21 mouse cellular contexts compared by ENCODE assay signal in genomic region chr6:87736923-87737322, GRCm38 (mm10). TPM values are rescaled to one million over a fixed set of nuclear protein-coding genes. Genes with fewer than 3 reads are reported as not detected.
DNase-seq lines count a peak whose midpoint lies in the region; ATAC-seq and TF ChIP-seq lines count a peak whose summit lies in the region.
"Had no signal": no experiment of that assay in that cellular context is flagged by ENCODE, and none has a peak within 500 bp of the region (broad histone marks: within the 10 kb centered on the region; RNA-seq: fewer than 3 reads in every experiment).

No protein-coding gene starts in this region.

- no peak overlapping the region for H3K4me3 ChIP-seq in midbrain, embryonic 10.5 days
- H3K4me3 ChIP-seq in midbrain, embryonic 13.5 days (replicated peaks), result no peak overlapping the region
- H3K4me3 ChIP-seq in ES-E14 (ENCODE audit: insufficient read depth in 1 of 2, low read depth in 1 of 2, low read length in 2 of 2, poor library complexity in 1 of 2, severe bottlenecking in 1 of 2), result no peak overlapping the region
- H3K4me3 ChIP-seq: embryonic facial prominence, embryonic 10.5 days; embryonic facial prominence, embryonic 12.5 days; forebrain, embryonic 13.5 days; forebrain, embryonic 15.5 days had no signal

- H3K4me1 ChIP-seq in midbrain, embryonic 10.5 days, result peaks cover 63% of the 10 kb centered on the region
- peaks cover 30% of the 10 kb centered on the region for H3K4me1 ChIP-seq in midbrain, embryonic 13.5 days (replicated peaks)
- peaks cover 0 to 3% of the 10 kb centered on the region in 2 experiments; a peak in 1 of 4 replicates for H3K4me1 ChIP-seq in ES-E14 (ENCODE audit: control insufficient read depth in 2 of 2, insufficient read depth in 2 of 2, low read length in 2 of 2, poor library complexity in 1 of 2)

- peaks cover 19% of the 10 kb centered on the region for H3K36me3 ChIP-seq in midbrain, embryonic 10.5 days
- no peaks in the 10 kb centered on the region for H3K36me3 ChIP-seq in midbrain, embryonic 13.5 days
- no peaks in the 10 kb centered on the region for H3K36me3 ChIP-seq in ES-E14 (ENCODE audit: control insufficient read depth, insufficient read depth, low read length, poor library complexity, severe bottlenecking)
- H3K36me3 ChIP-seq: embryonic facial prominence, embryonic 10.5 days; embryonic facial prominence, embryonic 12.5 days; forebrain, embryonic 15.5 days had no signal

- ATAC-seq in midbrain, embryonic 13.5 days, result no peak
- ATAC-seq: activated CD4-positive, CD25-positive, alpha-beta regulatory T cell, adult 4 months; forebrain, embryonic 13.5 days; forebrain, embryonic 15.5 days; forebrain, postnatal 0 days; Patski had no signal

- DNase-seq in midbrain, embryonic 10.5 days (ENCODE audit: low spot score), result no peak
- DNase-seq in ES-E14 (ENCODE audit: low read depth, low spot score), result no peak
- no peak for DNase-seq in layer of hippocampus, adult 11-12 months (ENCODE audit: low spot score)
- DNase-seq in kidney, adult 8-10 months, result no peak
- DNase-seq: adrenal gland, adult 8-10 months; adrenal gland, postnatal 14 days; adrenal gland, postnatal 36 days; cerebellum, adult 11-12 months; cerebellum, adult 2 months; cerebellum, adult 9-10 months; cerebellum, postnatal 10 days; cerebellum, postnatal 25 days; forebrain, postnatal 0 days had no signal

- H3K27me3 ChIP-seq in midbrain, embryonic 10.5 days (ENCODE audit: low read depth, poor library complexity, severe bottlenecking), result peaks cover 66% of the 10 kb centered on the region
- H3K27me3 ChIP-seq in midbrain, embryonic 13.5 days, result peaks cover 26% of the 10 kb centered on the region

- in situ Hi-C loops in ES-E14 (cut with MboI; ENCODE audit: low sequenced_read_pairs in 2 of 2, unreplicated experiment in 2 of 2), result no loop called here

- 86% methylated on average over 4 of the region's 4 CpGs for WGBS in midbrain, embryonic 10.5 days
- WGBS in midbrain, embryonic 13.5 days, result 84% methylated on average over 4 of the region's 4 CpGs

- H3K4me2 ChIP-seq in midbrain, embryonic 13.5 days (replicated peaks), result no peak overlapping the region
- H3K4me2 ChIP-seq: embryonic facial prominence, embryonic 12.5 days; forebrain, embryonic 13.5 days; forebrain, embryonic 15.5 days had no signal

- peak overlapping the region; percentile 86 for H3K27ac ChIP-seq in midbrain, embryonic 10.5 days (replicated peaks)
- H3K27ac ChIP-seq in midbrain, embryonic 13.5 days, result no peak overlapping the region
- no peak overlapping the region for H3K27ac ChIP-seq in ES-E14 (ENCODE audit: insufficient read depth, low read depth, low read length, poor library complexity, severe bottlenecking)
- H3K27ac ChIP-seq: embryonic facial prominence, embryonic 12.5 days; forebrain, embryonic 13.5 days; forebrain, embryonic 15.5 days had no signal

- H3K9ac ChIP-seq in midbrain, embryonic 13.5 days (replicated peaks), result no peak overlapping the region
- H3K9ac ChIP-seq in ES-E14 (ENCODE audit: insufficient read depth, low read depth, low read length, poor library complexity, severe bottlenecking), result no peak overlapping the region
- H3K9ac ChIP-seq: embryonic facial prominence, embryonic 12.5 days; forebrain, embryonic 13.5 days; forebrain, embryonic 15.5 days; forebrain, postnatal 0 days had no signal

- peaks cover 6% of the 10 kb centered on the region; the same call in 1 of the 2 replicates for H3K9me3 ChIP-seq in midbrain, embryonic 10.5 days (replicated peaks)
- H3K9me3 ChIP-seq in midbrain, embryonic 13.5 days, result no peaks in the 10 kb centered on the region
- no peaks in the 10 kb centered on the region for H3K9me3 ChIP-seq in ES-E14 (ENCODE audit: control insufficient read depth, insufficient read depth, low read depth, low read length)
- H3K9me3 ChIP-seq: embryonic facial prominence, embryonic 10.5 days; embryonic facial prominence, embryonic 12.5 days; forebrain, embryonic 13.5 days; forebrain, embryonic 15.5 days had no signal

TF ChIP-seq in ES-E14, 5 proteins besides CTCF, POLR2A, EP300 and RAD21:
- no peak for TF ChIP-seq ZNF384 (IDR thresholded peaks at IDR 0.05; ENCODE audit: low read depth, low read length)
- 0 out of 2 replicates have a peak, but pooled peaks have one; percentile 51 for TF ChIP-seq MAFK (IDR thresholded peaks at IDR 0.05; ENCODE audit: insufficient read depth, low read depth, low read length)
- TF ChIP-seq ZC3H11A (IDR thresholded peaks at IDR 0.05; ENCODE audit: borderline replicate concordance, low read depth, low read length), result no peak
- TF ChIP-seq CHD2 (IDR thresholded peaks at IDR 0.05; ENCODE audit: low read depth, low read length), result no peak
- no peak for TF ChIP-seq HCFC1 (IDR thresholded peaks at IDR 0.05; ENCODE audit: borderline replicate concordance, insufficient read depth, low read length)

RNA-seq across cellular contexts. Expression of gene Efcc1, which starts 6.3 kb away (rescaled TPM):
- polyA plus RNA-seq in midbrain, embryonic 10.5 days (2016; fragmentation: Nextera tagmentation; extraction: Ambion mirVana), result 5.4 and 7.2 TPM in 2 replicates
- 3.2 and 4.2 TPM in 2 replicates for polyA plus RNA-seq in midbrain, embryonic 13.5 days (2015; fragmentation: Nextera tagmentation; extraction: Ambion mirVana)
- not detected in 2 replicates for total RNA-seq in ES-E14 (2012; rRNA removed)

RNA-seq across cellular contexts. Expression of gene Gp9, which starts 40.9 kb away (rescaled TPM):
- polyA plus RNA-seq in midbrain, embryonic 10.5 days (2016; fragmentation: Nextera tagmentation; extraction: Ambion mirVana), result 2.8 and 3.4 TPM in 2 replicates
- 0.54 and 1.1 TPM in 2 replicates for polyA plus RNA-seq in midbrain, embryonic 13.5 days (2015; fragmentation: Nextera tagmentation; extraction: Ambion mirVana)
- total RNA-seq in ES-E14 (2012; rRNA removed), result not detected in 2 replicates
- total RNA-seq: adrenal gland, postnatal 36 days had no signal
- polyA plus RNA-seq: activated CD4-positive, CD25-positive, alpha-beta regulatory T cell, adult 4 months; C2C12; Patski had no signal
